9 mouse cellular contexts compared by ENCODE assay signal in the genomic region with DNA sequence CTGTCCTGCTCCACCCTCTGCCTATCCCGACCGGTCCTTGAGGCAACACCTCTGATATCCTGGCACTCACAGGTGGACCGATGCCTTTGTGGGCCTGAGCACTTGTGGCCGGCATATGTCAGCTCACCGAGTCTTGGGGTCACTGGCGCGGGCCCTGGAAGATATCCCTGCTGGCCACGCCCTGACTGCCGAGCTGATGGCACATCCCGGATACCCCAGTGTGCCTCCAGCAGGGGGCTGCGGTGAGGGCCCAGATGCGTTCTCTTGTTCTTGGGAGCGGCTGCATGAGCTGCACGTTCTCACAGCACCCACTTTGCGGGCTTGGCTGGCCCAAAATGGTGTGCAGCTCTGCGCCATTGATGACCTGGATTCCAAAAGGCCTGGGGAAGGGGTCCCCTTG. TPM values are rescaled to one million over a fixed set of nuclear protein-coding genes. Genes with fewer than 3 reads are reported as not detected.
DNase-seq lines count a peak whose midpoint lies in the region; ATAC-seq and TF ChIP-seq lines count a peak whose summit lies in the region.
"Had no signal": no experiment of that assay in that cellular context is flagged by ENCODE, and none has a peak within 500 bp of the region (broad histone marks: within the 10 kb centered on the region; RNA-seq: fewer than 3 reads in every experiment).

No protein-coding gene starts in this region.

- 7% methylated on average over 16 of the region's 16 CpGs for WGBS in liver, postnatal 0 days (ENCODE audit: insufficient replicate concordance)
- 13% methylated on average over 16 of the region's 16 CpGs for WGBS in stomach, embryonic 15.5 days

- peak; percentile 52 for TF ChIP-seq CTCF in liver, postnatal 0 days (IDR thresholded peaks at IDR 0.05; ENCODE audit: low read depth)

- no peak for TF ChIP-seq EP300 in liver, postnatal 0 days (IDR thresholded peaks at IDR 0.05; ENCODE audit: low read depth)

- no peak overlapping the region for H3K9ac ChIP-seq in liver, postnatal 0 days (replicated peaks)
- no peak overlapping the region for H3K9ac ChIP-seq in stomach, embryonic 15.5 days

- no peak overlapping the region for H3K27ac ChIP-seq in liver, postnatal 0 days (ENCODE audit: low read depth)
- no peak overlapping the region for H3K27ac ChIP-seq in stomach, embryonic 15.5 days
- H3K27ac ChIP-seq: macrophage had no signal

- peak overlapping the region; percentile 99 for H3K4me2 ChIP-seq in liver, postnatal 0 days (ENCODE audit: low read depth, low read length)
- H3K4me2 ChIP-seq in stomach, embryonic 15.5 days: peak overlapping the region; percentile 100

- peak; percentile 31; the same call in 1 of the 2 replicates for ATAC-seq in common myeloid progenitor, adult 5-6 weeks (replicated peaks; ENCODE audit: low read depth, poor library complexity, severe bottlenecking)
- ATAC-seq in liver, postnatal 0 days: peak; percentile 38
- ATAC-seq in stomach, embryonic 15.5 days (ENCODE audit: insufficient read depth, low FRiP score, low read depth): no peak

- H3K36me3 ChIP-seq in liver, postnatal 0 days (replicated peaks; ENCODE audit: insufficient read depth, low read length): no peaks in the 10 kb centered on the region; the same call in 1 of the 2 replicates
- peaks cover 23% of the 10 kb centered on the region for H3K36me3 ChIP-seq in stomach, embryonic 15.5 days

- H3K4me3 ChIP-seq in liver, postnatal 0 days (ENCODE audit: low read depth, low read length): peak overlapping the region; percentile 58
- H3K4me3 ChIP-seq in stomach, embryonic 15.5 days (replicated peaks): peak overlapping the region; percentile 63

- peak; percentile 90 for DNase-seq in heart, adult 11 months
- no peak for DNase-seq in heart, adult 9 months (ENCODE audit: low spot score in 2 of 2)
- DNase-seq in CD4-positive helper T cell, adult 2 months (ENCODE audit: low read depth, low spot score): peak; percentile 32
- peak; percentile 37 for DNase-seq in heart, postnatal 4 days
- DNase-seq in liver, postnatal 0 days: peak; percentile 55
- DNase-seq in layer of hippocampus, postnatal 25 days (ENCODE audit: extremely low spot score in 1 of 2, low spot score in 1 of 2): no peak

- peaks cover 15% of the 10 kb centered on the region for H3K4me1 ChIP-seq in liver, postnatal 0 days (ENCODE audit: insufficient read depth)
- H3K4me1 ChIP-seq in stomach, embryonic 15.5 days: peaks cover 12% of the 10 kb centered on the region

- H3K27me3 ChIP-seq in liver, postnatal 0 days (ENCODE audit: insufficient read depth, low read length): no peaks in the 10 kb centered on the region
- no peaks in the 10 kb centered on the region for H3K27me3 ChIP-seq in stomach, embryonic 15.5 days (replicated peaks)

- H3K9me3 ChIP-seq in liver, postnatal 0 days (ENCODE audit: low read length): no peaks in the 10 kb centered on the region
- no peaks in the 10 kb centered on the region for H3K9me3 ChIP-seq in stomach, embryonic 15.5 days

RNA-seq across cellular contexts. Expression of a gene that starts 1.1 kb away (rescaled TPM):
- 1.6 and 4.5 TPM in 2 replicates for total RNA-seq in common myeloid progenitor, adult 5-6 weeks (2017)
- under 1 TPM; 0.26 to 0.32 TPM for total RNA-seq in heart, postnatal 4 days (2021)
- polyA plus RNA-seq in liver, postnatal 0 days (2015; fragmentation: Nextera tagmentation; extraction: Ambion mirVana): 0.12 and 0.13 TPM in 2 replicates
- polyA plus RNA-seq in stomach, embryonic 15.5 days (2015; fragmentation: Nextera tagmentation; extraction: Ambion mirVana): 1.5 and 1.9 TPM in 2 replicates
- total RNA-seq in layer of hippocampus, postnatal 25 days (2021): 1 to 10 TPM; 2.1 to 2.2 TPM

RNA-seq across cellular contexts. Expression of a gene that starts 3.7 kb away (rescaled TPM):
- total RNA-seq in common myeloid progenitor, adult 5-6 weeks (2017): 14.3 and 25.8 TPM in 2 replicates
- 1 to 10 TPM; 1.9 to 2.9 TPM for total RNA-seq in heart, postnatal 4 days (2021)
- polyA plus RNA-seq in liver, postnatal 0 days (2015; fragmentation: Nextera tagmentation; extraction: Ambion mirVana): 2.3 and 3.4 TPM in 2 replicates
- 20.2 and 22.4 TPM in 2 replicates for polyA plus RNA-seq in stomach, embryonic 15.5 days (2015; fragmentation: Nextera tagmentation; extraction: Ambion mirVana)
- 10 to 100 TPM; 27.7 to 31.8 TPM for total RNA-seq in layer of hippocampus, postnatal 25 days (2021)

RNA-seq across cellular contexts. Expression of a gene that starts 15.9 kb away (rescaled TPM):
- total RNA-seq in common myeloid progenitor, adult 5-6 weeks (2017): 47.0 and 52.7 TPM in 2 replicates
- 10 to 100 TPM in 1 of 2 experiments, 1 to 10 TPM in 1; 8.2 to 10.5 TPM for total RNA-seq in heart, postnatal 4 days (2021)
- polyA plus RNA-seq in liver, postnatal 0 days (2015; fragmentation: Nextera tagmentation; extraction: Ambion mirVana): 25.8 and 27.1 TPM in 2 replicates
- polyA plus RNA-seq in stomach, embryonic 15.5 days (2015; fragmentation: Nextera tagmentation; extraction: Ambion mirVana): 156 and 180 TPM in 2 replicates
- 10 to 100 TPM; 16.4 to 27.1 TPM for total RNA-seq in layer of hippocampus, postnatal 25 days (2021)

RNA-seq across cellular contexts. Expression of a gene that starts 23.1 kb away (rescaled TPM):
- 18.6 and 19.7 TPM in 2 replicates for total RNA-seq in common myeloid progenitor, adult 5-6 weeks (2017)
- total RNA-seq in heart, postnatal 4 days (2021): 1 to 10 TPM; 4.1 to 4.3 TPM
- 4.6 and 5.2 TPM in 2 replicates for polyA plus RNA-seq in liver, postnatal 0 days (2015; fragmentation: Nextera tagmentation; extraction: Ambion mirVana)
- 23.5 and 34.5 TPM in 2 replicates for polyA plus RNA-seq in stomach, embryonic 15.5 days (2015; fragmentation: Nextera tagmentation; extraction: Ambion mirVana)
- 1 to 10 TPM in 1 of 2 experiments, not detected in 1; 1.0 TPM for total RNA-seq in layer of hippocampus, postnatal 25 days (2021)

RNA-seq across cellular contexts. Expression of a gene that starts 37.0 kb away (rescaled TPM):
- total RNA-seq in common myeloid progenitor, adult 5-6 weeks (2017): 76.0 and 90.0 TPM in 2 replicates
- total RNA-seq in heart, postnatal 4 days (2021): 10 to 100 TPM; 49.0 to 52.5 TPM
- polyA plus RNA-seq in liver, postnatal 0 days (2015; fragmentation: Nextera tagmentation; extraction: Ambion mirVana): 32.6 and 34.1 TPM in 2 replicates
- polyA plus RNA-seq in stomach, embryonic 15.5 days (2015; fragmentation: Nextera tagmentation; extraction: Ambion mirVana): 118 and 131 TPM in 2 replicates
- 100 to 1,000 TPM in 1 of 2 experiments, 10 to 100 TPM in 1; 86.7 to 102 TPM for total RNA-seq in layer of hippocampus, postnatal 25 days (2021)

Comparison
In these comparisons a context has a peak if more than half of its experiments do, and no peak if none do; other contexts are left out.
1. DNase-seq: peak in heart, adult 11 months (single experiment), CD4-positive helper T cell, adult 2 months (single experiment), heart, postnatal 4 days (single experiment) and liver, postnatal 0 days (single experiment); none in heart, adult 9 months (0 of 2) and layer of hippocampus, postnatal 25 days (0 of 2).